Mouse (Mus musculus) limb, embryonic 14.5 days (tissue): Measurements from ENCODE around the gene Zfp672. TPM values are rescaled to one million over a fixed set of nuclear protein-coding genes. Genes with fewer than 3 reads are reported as not detected.

Experiments used
- ATAC-seq: fragments of 200-750 bp; cut with Nextera tagmentation; 2 replicates; pipeline ENCODE4 v1.8.0; 2017; ENCODE audit warnings: low read depth, moderate number of reproducible peaks, moderate TSS enrichment; ENCODE audit not compliant: low FRiP score
- DNase-seq: peaks from one replicate; pipeline ENCODE4 v3.0.0-alpha.2; 2015; ENCODE audit warnings: low spot score
- H3K27ac ChIP-seq: fragments of 300-500 bp; sonication (generic); replicated peaks from 2 replicates; pipeline ENCODE4 v1.5.1; 2014; ENCODE audit warnings: low read depth, mild to moderate bottlenecking, low read length, moderate library complexity, mixed read lengths
- H3K27me3 ChIP-seq: fragments of 300-500 bp; sonication (generic); 2 replicates; pipeline ENCODE4 v1.6.1; 2014; ENCODE audit warnings: low read length, mixed read lengths; ENCODE audit not compliant: control insufficient read depth, insufficient read depth
- H3K36me3 ChIP-seq: fragments of 300-500 bp; sonication (generic); 2 replicates; pipeline ENCODE4 v1.6.1; 2014; ENCODE audit warnings: mild to moderate bottlenecking, low read length, moderate library complexity, mixed read lengths; ENCODE audit not compliant: control insufficient read depth, insufficient read depth
- H3K4me1 ChIP-seq: fragments of 300-500 bp; sonication (generic); 2 replicates; pipeline ENCODE4 v1.6.1; 2014; ENCODE audit warnings: antibody characterized with exemption, low read length, mixed read lengths; ENCODE audit not compliant: control insufficient read depth, insufficient read depth
- H3K4me2 ChIP-seq: fragments of 300-500 bp; sonication (generic); replicated peaks from 2 replicates; pipeline ENCODE4 v1.6.1; 2014; ENCODE audit warnings: low read depth, mild to moderate bottlenecking, low read length, moderate library complexity; ENCODE audit not compliant: severe bottlenecking
- H3K4me3 ChIP-seq: fragments of 300-500 bp; sonication (generic); replicated peaks from 2 replicates; pipeline ENCODE4 v1.5.1; 2014; ENCODE audit warnings: low read length
- H3K9ac ChIP-seq: fragments of 300-500 bp; sonication (generic); 2 replicates; pipeline ENCODE4 v1.6.1; 2014; ENCODE audit warnings: mild to moderate bottlenecking, low read depth, low read length, moderate library complexity; ENCODE audit not compliant: severe bottlenecking
- H3K9me3 ChIP-seq: fragments of 300-500 bp; sonication (generic); 2 replicates; pipeline ENCODE4 v1.6.1; 2016; ENCODE audit warnings: low read length; ENCODE audit not compliant: control insufficient read depth
- POLR2A ChIP-seq: fragments of 200-500 bp; IDR thresholded peaks from 2 replicates; pipeline ENCODE4 v1.8.0; 2012; ENCODE audit warnings: inconsistent platforms, mild to moderate bottlenecking, moderate library complexity, borderline replicate concordance; ENCODE audit not compliant: insufficient read depth, insufficient read length; ENCODE audit errors: extremely low read depth
- WGBS: fragments of 180-500 bp; shearing (Covaris S2); extraction: QIAGEN DNeasy Blood & Tissue Kit; methylation state at CpG from one replicate; pipeline ENCODE4 v1.1.7; 2014; 5-methylcytosine and 5-hydroxymethylcytosine counted together
- polyA plus RNA-seq, 2 experiments: library from polyadenylated mRNA; depleted of rRNA in 1 of 2; stranded (reverse) in 1 of 2; unstranded in 1 of 2; fragments of >200 nt; fragmentation: Nextera tagmentation in 1 of 2; extraction: Ambion mirVana in 1 of 2; gene quantifications; 2 replicates each; pipeline versions ENCODE4 v1.2.1 to v1.2.3; 2012 to 2014

Zfp672 gene
- polyA plus RNA-seq, 2 experiments, result 35.2 to 42.4 TPM

DNA sequence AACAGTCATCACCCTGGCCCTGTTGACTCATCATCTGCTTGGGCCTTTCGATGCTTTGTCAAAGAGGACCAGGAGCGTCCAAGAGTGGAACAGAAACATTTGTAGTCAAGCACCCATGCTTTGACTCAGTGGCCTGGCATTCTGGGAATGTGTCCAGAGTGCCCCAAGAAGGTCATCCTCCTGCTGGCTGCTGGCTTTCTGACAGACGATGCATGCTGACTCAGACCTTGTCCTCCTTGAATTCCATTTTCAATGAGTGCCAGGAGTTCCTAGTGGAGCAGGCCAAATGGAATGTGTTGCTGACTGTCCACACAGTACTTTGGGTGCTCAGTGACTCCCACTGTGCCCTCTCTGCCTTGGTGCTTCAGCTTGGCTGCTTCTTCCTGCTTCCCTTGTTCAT, 4.6 kb upstream of the Zfp672 start:
- Histone ChIP-seq H3K27me3 (no peaks in the 10 kb centered on the region), H3K36me3 (peaks cover 61% of the 10 kb centered on the region), H3K4me1 (peaks cover 6% of the 10 kb centered on the region), H3K4me2 (no peak overlapping the region), H3K27ac (no peak overlapping the region), H3K9ac (no peak overlapping the region), H3K4me3 (no peak overlapping the region), H3K9me3 (no peaks in the 10 kb centered on the region)
- ATAC-seq, result no peak
- 89% methylated on average over 3 of the region's 3 CpGs for WGBS
- DNase-seq, result no peak
- TF ChIP-seq POLR2A, result no peak

DNA sequence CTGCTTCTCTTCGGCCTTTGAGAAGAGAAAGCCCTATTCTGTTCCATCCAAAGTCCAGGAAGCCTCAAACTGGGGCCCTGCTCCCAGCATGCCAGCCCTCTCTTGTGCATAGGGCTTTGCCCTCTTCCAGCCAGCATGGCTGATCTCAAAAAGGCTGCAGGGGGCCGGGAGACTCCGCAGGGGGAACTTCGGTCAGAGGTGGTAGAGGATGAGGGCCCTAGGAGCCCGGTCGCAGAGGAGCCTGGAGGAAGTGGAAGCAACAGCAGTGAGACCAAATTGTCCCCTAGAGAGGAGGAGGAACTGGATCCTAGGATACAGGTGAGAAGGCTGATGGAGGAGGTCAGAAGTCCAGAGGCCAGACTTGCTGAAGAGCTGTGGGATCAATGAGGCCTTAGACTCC, 1.4 kb upstream of the Zfp672 start:
- Histone ChIP-seq H3K9ac (peak overlapping the region; percentile 77), H3K4me2 (peak overlapping the region; percentile 60), H3K4me1 (peaks cover 12% of the 10 kb centered on the region), H3K4me3 (peak overlapping the region; percentile 79), H3K9me3 (no peaks in the 10 kb centered on the region), H3K36me3 (peaks cover 44% of the 10 kb centered on the region), H3K27ac (no peak overlapping the region), H3K27me3 (no peaks in the 10 kb centered on the region)
- WGBS, result 85% methylated on average over 6 of the region's 6 CpGs
- no peak for ATAC-seq
- TF ChIP-seq POLR2A, result no peak
- no peak for DNase-seq

DNA sequence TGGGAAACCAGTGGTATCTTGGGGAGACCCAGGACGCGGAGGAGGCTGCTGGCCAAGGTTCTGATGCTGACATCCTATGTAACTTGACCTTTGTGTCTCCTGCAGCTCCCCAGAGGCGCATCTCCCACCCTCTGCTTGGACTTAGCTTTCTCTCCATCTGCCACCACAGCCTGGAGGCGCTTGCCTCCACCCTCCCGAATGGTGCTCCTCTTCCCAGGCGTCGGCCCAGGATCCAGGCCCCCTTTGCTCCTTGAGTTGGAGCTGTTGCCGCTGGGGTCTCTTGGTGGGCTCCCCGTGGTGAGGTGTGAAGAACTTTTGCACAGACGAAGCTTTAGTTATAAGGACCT, 983 bp upstream of the Zfp672 start:
- ATAC-seq, result no peak

DNA sequence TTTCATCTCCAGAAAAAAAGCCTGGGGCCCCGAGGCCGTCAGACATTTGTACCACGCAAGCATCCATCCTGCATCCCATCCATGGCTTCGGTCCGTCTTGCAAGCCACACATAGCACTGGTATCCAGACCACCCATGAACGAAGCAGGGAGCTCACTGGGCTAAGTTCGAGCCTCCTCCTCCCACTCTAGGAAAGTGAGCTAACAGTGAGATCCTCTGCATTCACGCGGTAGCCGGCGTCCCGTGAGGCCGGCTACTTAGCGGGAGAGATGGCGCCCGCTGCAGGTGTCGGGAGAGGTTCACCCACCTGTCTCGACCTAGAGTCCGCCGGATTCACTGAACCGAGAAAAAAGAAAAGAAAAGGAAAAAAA, 248 bp downstream of the Zfp672 start:
- Histone ChIP-seq H3K4me3 (peak overlapping the region; percentile 79), H3K27me3 (no peaks in the 10 kb centered on the region), H3K27ac (peak overlapping the region; percentile 67), H3K9me3 (no peaks in the 10 kb centered on the region), H3K9ac (peak overlapping the region; percentile 77), H3K4me2 (peak overlapping the region; percentile 60), H3K36me3 (peaks cover 34% of the 10 kb centered on the region), H3K4me1 (peaks cover 12% of the 10 kb centered on the region)
- DNase-seq (peak; percentile 12), ATAC-seq (0 out of 2 replicates have a peak, but pooled peaks have one; percentile 5)
- WGBS, result under 1% methylated on average over 21 of the region's 21 CpGs
- TF ChIP-seq POLR2A, result no peak

More for the DNA sequence above, 983 bp upstream of the Zfp672 start:
- H3K4me1 ChIP-seq, result peaks cover 12% of the 10 kb centered on the region
- WGBS, result 21% methylated on average over 10 of the region's 10 CpGs
- peak overlapping the region; percentile 77 for H3K9ac ChIP-seq
- H3K4me2 ChIP-seq, result peak overlapping the region; percentile 60
- H3K36me3 ChIP-seq, result peaks cover 40% of the 10 kb centered on the region
- H3K4me3 ChIP-seq, result peak overlapping the region; percentile 79
- H3K27me3 ChIP-seq, result no peaks in the 10 kb centered on the region
- DNase-seq, result no peak
- no peaks in the 10 kb centered on the region for H3K9me3 ChIP-seq
- H3K27ac ChIP-seq, result 0 out of 2 replicates have a peak overlapping the region, but pooled peaks have one; percentile 65
- TF ChIP-seq POLR2A, result no peak

DNA sequence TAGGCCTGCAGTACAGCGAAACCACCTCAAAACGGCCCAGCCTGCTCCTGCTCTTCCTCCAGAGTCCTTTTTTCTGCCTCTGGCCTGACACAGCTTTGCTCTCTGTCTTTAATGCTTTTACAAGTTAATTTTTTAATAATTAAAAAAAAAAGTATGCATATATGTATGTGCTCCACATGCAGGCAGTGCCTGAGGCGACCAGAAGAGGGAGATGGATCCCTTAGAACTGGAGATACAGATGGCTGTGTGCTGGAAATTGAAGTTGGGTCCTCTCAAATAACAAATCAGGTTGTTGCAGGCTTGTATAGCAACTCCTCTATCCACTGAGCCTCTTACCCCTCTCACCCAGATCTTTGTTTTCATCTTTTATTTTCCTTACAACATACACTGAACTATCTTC, 3.4 kb downstream of the Zfp672 start:
- DNase-seq, result no peak
- no peak for TF ChIP-seq POLR2A
- 100% methylated on average over 3 of the region's 3 CpGs for WGBS
- Histone ChIP-seq H3K4me1 (peaks cover 23% of the 10 kb centered on the region), H3K9me3 (no peaks in the 10 kb centered on the region), H3K4me3 (no peak overlapping the region), H3K27ac (no peak overlapping the region), H3K4me2 (no peak overlapping the region), H3K9ac (no peak overlapping the region), H3K27me3 (no peaks in the 10 kb centered on the region), H3K36me3 (peaks cover 8% of the 10 kb centered on the region; the same call in 1 of the 2 replicates)
- no peak for ATAC-seq
